Mouse (Mus musculus): ENCODE measurements around the gene Xrcc2. TPM values are rescaled to one million over a fixed set of nuclear protein-coding genes. Genes with fewer than 3 reads are reported as not detected.
"Not testable (repeated sequence)": the region's sequence is repeated elsewhere in the genome, so short reads cannot be mapped to it uniquely, and the experiment has no call there.

Xrcc2 gene
- polyA plus RNA-seq, 1 experiment from 2014 or later = 18.0 TPM

DNA sequence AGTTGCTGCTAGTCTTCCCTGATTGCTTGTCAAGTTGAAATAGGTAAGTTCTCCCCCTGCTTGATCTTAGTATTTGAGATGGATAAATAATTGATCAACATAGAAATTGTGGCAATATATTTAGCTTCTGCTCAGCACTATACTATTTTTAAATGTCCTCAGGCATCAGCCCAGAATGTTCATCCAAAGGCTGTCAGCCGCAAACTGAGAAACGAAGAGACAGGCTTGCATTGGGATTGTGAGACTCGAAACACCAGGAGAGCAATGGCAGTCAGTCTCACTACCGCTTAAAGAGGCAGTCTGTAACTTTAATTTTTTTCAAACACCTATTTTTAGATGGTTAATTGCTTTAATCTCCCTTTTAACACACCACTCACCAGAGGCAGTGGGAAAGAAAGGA lies 13.8 kb upstream of the Xrcc2 start:
- Histone ChIP-seq H3K9me3 (no peaks in the 10 kb centered on the region), H3K27ac (replicated peaks) (no peak overlapping the region), H3K36me3 (replicated peaks) (no peaks in the 10 kb centered on the region), H3K4me1 (no peaks in the 10 kb centered on the region), H3K27me3 (replicated peaks; ENCODE audit: low read depth, poor library complexity, severe bottlenecking) (no peaks in the 10 kb centered on the region), H3K4me3 (no peak overlapping the region)
- DNase-seq (ENCODE audit: low spot score) = no peak
- 91% methylated on average over 4 of the region's 4 CpGs for whole genome bisulfite sequencing

DNA sequence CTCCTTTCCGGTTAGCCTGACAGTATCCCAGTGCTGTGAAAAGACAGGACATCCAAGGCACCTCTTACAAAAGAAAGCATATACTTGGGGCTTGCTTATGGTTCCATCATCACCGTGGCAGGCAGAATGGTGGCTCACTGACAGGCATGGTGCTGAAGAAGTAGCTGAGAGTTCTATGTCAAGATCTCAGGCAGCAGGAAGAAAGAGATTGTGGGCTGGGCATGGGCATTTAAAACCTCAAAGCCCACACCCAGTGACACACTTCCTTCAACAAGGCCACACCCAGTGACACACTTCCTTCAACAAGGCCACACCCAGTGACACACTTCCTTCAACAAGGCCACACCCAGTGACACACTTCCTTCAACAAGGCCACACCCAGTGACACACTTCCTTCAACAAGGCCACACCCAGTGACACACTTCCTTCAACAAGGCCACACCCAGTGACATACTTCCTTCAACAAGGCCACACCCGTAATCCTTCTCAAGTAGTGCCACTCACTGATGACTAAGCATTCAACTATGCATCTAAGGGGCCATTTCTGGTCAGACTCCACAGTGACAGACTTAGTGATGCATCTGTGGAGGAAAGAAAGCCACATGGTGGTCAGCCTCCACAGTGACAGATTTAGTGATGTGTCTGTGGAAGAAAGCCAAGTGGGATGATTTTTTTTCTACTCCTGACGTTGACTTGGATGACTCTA lies 7.5 kb upstream of the Xrcc2 start:
- H3K27ac ChIP-seq (replicated peaks); H3K27me3 ChIP-seq (replicated peaks; ENCODE audit: low read depth, poor library complexity, severe bottlenecking); H3K9me3 ChIP-seq; H3K4me1 ChIP-seq; H3K4me3 ChIP-seq; DNase-seq (ENCODE audit: low spot score); H3K36me3 ChIP-seq (replicated peaks): not testable (repeated sequence)
- 91% methylated on average over 4 of the region's 4 CpGs for WGBS

DNA sequence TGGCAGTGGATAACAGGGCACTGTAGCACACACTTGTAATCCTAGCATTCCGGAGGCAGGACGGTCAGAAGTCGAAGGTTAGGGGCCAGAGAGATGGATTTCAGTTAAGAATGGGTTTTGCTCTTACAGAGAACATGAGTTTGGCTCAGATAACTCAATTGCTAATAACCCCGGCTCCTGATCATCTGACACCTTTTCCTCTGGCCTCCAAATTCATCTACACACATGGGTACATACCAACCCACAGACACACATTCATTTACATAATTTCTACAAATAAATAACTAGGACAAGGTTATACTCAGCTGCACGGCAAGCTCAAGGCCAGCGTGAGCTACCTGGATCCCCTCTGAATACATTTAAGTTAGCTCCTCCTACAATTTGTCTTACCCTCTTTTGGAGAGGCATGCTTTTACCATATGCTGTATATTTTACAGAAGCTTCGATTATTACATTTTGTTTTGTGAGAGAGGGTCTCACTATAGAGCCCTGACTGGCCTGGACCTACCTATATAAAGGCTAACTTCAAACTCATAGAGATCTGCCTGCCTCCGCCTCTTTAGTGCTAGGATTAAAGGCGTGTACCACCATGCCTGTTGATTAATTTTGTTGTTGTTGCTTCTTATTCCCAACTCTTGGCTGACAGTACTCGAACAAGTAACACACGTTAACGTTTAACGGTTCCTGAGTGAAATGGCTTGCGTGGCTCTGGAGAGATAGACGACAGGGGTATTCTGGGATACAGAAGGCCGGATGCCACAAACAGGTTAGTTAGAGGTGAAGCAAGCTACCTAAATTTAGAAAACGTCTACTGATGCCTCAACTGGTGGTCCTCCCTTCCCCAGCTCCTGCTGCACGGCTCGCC lies 691 bp downstream of the Xrcc2 start:
- Histone ChIP-seq H3K4me1 (peaks cover 15% of the 10 kb centered on the region), H3K36me3 (replicated peaks) (peaks cover 38% of the 10 kb centered on the region), H3K9me3 (no peaks in the 10 kb centered on the region), H3K4me3 (peak overlapping the region; percentile 83), H3K27ac (replicated peaks) (peak overlapping the region; percentile 95), H3K27me3 (replicated peaks; ENCODE audit: low read depth, poor library complexity, severe bottlenecking) (no peaks in the 10 kb centered on the region)
- no peak for DNase-seq (ENCODE audit: low spot score)
- 22% methylated on average over 19 of the region's 19 CpGs for WGBS

DNA sequence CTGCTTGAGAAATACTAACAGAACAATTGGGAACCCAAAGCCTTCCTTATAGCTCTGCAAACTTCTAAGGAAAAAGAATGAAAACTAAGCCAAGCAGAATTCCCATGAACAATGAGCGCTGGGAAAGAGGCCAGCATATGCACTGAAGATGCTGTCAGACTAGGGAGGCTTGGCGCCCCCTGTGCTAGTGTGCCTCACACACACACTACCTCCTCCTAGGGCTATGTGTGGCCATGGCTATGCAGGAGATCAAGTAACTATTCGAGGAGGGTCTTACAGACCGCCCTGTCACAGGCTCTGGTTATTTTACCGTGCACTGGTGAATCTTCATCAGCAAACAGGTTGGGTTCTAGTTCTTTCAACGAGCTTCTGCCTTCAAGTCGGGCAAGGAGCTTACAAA lies 7.7 kb downstream of the Xrcc2 start:
- no peaks in the 10 kb centered on the region for H3K4me1 ChIP-seq
- 89% methylated on average over 7 of the region's 7 CpGs for WGBS

DNA sequence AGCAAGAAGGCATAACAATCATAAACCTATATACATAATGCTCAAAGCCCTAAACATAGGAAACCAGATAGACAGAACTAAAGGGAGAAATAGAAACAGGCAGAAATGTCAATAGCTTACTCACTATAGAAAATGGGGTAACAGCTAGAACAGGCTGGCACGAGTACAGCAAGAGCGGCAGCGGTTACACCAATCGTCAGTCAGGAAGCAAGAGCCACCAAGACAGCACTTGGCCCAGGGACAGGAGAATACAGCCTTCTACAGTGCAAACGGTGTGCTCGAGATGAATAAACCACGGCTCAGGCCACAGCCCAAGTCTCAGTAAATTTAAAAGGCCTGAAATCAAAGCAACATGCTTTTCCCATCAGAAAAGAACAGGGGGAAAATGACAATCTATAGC lies 9.4 kb downstream of the Xrcc2 start:
- Histone ChIP-seq H3K36me3 (replicated peaks) (peaks cover 94% of the 10 kb centered on the region), H3K27ac (replicated peaks) (no peak overlapping the region), H3K27me3 (replicated peaks; ENCODE audit: low read depth, poor library complexity, severe bottlenecking) (no peaks in the 10 kb centered on the region), H3K4me3 (no peak overlapping the region), H3K4me1 (no peaks in the 10 kb centered on the region), H3K9me3 (no peaks in the 10 kb centered on the region)
- DNase-seq (ENCODE audit: low spot score) = no peak
- WGBS = 95% methylated on average over 7 of the region's 7 CpGs

More for the DNA sequence above, 7.7 kb downstream of the Xrcc2 start:
- no peak overlapping the region for H3K4me3 ChIP-seq
- H3K9me3 ChIP-seq = no peaks in the 10 kb centered on the region
- peaks cover 94% of the 10 kb centered on the region for H3K36me3 ChIP-seq (replicated peaks)
- no peaks in the 10 kb centered on the region for H3K27me3 ChIP-seq (replicated peaks; ENCODE audit: low read depth, poor library complexity, severe bottlenecking)
- no peak overlapping the region for H3K27ac ChIP-seq (replicated peaks)
- no peak for DNase-seq (ENCODE audit: low spot score)

DNA sequence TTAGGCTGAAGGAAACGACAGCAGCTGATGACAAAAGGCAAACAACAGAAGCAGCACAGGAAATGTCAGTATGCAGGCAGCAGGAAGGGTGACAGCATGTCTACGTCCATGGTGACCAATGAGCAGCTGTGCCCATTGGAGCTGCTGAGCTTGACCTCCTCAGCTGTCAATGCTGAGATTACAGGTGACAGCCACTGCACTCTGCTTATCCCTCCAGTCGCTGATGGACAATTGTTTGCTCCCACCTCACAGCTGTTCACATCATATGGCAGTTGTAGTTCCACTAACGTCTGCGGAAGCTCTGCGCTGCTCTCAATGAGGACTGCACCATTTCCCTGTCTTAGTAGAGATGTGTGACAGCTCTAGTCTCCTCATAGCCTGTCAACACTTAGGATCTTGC lies 9.8 kb downstream of the Xrcc2 start:
- H3K4me1 ChIP-seq = no peaks in the 10 kb centered on the region
- H3K9me3 ChIP-seq = no peaks in the 10 kb centered on the region
- 80% methylated on average over 6 of the region's 6 CpGs for WGBS
- H3K4me3 ChIP-seq = no peak overlapping the region
- peaks cover 97% of the 10 kb centered on the region for H3K36me3 ChIP-seq (replicated peaks)
- DNase-seq (ENCODE audit: low spot score) = no peak
- no peak overlapping the region for H3K27ac ChIP-seq (replicated peaks)
- H3K27me3 ChIP-seq (replicated peaks; ENCODE audit: low read depth, poor library complexity, severe bottlenecking) = no peaks in the 10 kb centered on the region

DNA sequence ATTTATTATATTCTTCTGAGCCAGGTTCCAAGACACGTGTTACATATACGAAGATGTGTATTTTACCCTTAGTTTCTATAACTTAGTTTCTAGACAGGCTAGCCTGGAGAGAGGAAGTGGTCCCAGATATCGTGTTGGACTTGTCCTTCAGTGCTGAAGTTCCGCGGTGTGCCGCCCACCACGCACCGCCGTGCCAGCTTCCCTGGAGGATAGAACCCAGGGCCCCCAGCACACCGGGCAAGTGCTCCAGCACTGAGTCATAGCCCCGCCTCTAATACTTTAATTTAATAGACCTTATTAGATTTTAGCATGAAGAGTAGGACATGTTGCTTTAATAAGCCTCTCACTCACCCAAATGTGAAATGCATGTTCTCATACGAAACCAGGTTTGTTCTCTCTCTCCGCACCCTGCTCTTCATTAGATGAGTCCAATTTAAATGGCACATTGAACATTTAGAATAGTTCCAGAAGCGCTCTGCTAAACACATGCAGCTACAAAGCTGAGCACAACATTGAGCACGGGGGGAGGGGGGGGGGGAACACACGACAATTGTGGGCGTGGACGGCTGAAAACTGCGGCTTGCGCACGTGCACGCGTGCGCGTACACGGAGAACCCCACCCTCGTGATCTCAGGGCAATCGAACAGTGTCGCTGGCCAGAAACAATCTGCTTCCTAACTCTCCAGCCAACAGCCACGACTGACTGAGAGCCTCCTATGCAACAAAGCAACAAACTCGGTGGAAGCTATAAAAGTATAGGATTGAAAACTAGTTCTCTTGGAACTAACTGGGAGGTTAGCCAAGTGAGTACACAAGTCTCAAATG lies 33.7 kb downstream of the Xrcc2 start:
- no peaks in the 10 kb centered on the region for H3K27me3 ChIP-seq (replicated peaks; ENCODE audit: low read depth, poor library complexity, severe bottlenecking)
- H3K36me3 ChIP-seq (replicated peaks) = peaks cover 3% of the 10 kb centered on the region; the same call in 1 of the 2 replicates
- 85% methylated on average over 31 of the region's 31 CpGs for whole genome bisulfite sequencing
- H3K9me3 ChIP-seq = no peaks in the 10 kb centered on the region
- DNase-seq (ENCODE audit: low spot score) = no peak
- no peaks in the 10 kb centered on the region for H3K4me1 ChIP-seq
- no peak overlapping the region for H3K27ac ChIP-seq (replicated peaks)
- no peak overlapping the region for H3K4me3 ChIP-seq

DNA sequence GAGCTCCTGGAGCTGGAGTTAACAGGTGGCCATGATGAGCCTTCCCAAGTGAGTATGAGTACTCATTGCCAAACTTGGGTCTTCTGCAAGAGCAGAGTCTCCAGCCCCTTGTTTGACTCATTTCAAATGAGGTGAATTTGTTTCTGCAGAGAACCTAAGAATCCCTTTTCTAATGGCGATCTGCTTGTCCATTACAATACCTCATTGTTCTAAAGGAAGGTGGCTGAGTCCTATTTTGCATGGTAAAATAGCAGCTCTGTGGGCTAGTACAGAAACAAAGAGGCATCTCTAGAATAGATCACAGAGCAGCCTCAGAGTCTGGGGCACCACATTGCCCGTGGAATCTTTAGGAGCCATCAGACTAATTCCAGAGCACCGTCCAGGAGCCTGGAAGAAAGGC lies 34.6 kb downstream of the Xrcc2 start:
- Histone ChIP-seq H3K4me1 (peaks cover 7% of the 10 kb centered on the region), H3K27ac (replicated peaks) (no peak overlapping the region), H3K27me3 (replicated peaks; ENCODE audit: low read depth, poor library complexity, severe bottlenecking) (no peaks in the 10 kb centered on the region), H3K36me3 (replicated peaks) (peaks cover 3% of the 10 kb centered on the region; the same call in 1 of the 2 replicates), H3K4me3 (no peak overlapping the region), H3K9me3 (no peaks in the 10 kb centered on the region)
- DNase-seq (ENCODE audit: low spot score) = no peak
- WGBS = 55% methylated on average over 3 of the region's 3 CpGs

DNA sequence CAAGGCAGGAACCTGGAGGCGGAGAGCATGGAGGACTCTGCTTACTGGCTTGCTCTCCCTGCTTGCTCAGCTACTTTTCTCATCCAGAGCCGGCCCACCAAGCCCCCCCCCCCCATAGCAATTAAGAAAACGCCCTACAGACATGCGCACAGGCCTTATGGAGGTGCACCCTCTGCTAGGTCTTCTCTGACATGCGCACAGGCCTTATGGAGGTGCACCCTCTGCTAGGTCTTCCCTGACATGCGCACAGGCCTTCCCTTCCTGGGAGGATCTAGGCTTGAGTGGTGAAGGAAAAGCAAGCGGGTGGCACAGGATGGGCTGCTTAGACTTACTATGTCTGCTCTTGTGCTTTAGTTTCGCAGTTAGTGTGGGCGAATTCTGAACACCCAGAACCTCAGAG lies 37.3 kb downstream of the Xrcc2 start:
- 88% methylated on average over 9 of the region's 9 CpGs for WGBS
- Histone ChIP-seq H3K4me3 (no peak overlapping the region), H3K36me3 (replicated peaks) (peaks cover 5% of the 10 kb centered on the region; the same call in 1 of the 2 replicates), H3K9me3 (no peaks in the 10 kb centered on the region), H3K27me3 (replicated peaks; ENCODE audit: low read depth, poor library complexity, severe bottlenecking) (no peaks in the 10 kb centered on the region), H3K27ac (replicated peaks) (no peak overlapping the region), H3K4me1 (peaks cover 15% of the 10 kb centered on the region)
- no peak for DNase-seq (ENCODE audit: low spot score)

DNA sequence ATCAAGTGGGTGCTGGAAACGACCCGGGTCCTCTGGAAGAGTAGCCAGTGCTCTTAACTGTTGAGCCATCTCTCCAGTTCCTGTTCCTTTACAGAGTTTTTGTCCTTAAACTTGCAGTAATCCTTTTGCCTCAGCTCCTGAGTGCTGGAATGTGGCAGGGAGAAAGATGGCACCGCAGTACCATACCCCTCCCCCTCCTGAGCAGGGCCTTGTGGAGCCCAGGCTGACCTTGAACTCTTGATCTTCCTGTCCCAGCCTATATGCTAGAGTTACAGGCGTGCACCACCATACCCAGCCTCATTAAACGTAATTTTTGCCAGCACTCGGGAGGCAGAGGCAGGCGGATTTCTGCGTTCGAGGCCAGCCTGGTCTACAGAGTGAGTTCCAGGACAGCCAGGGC lies 38.9 kb downstream of the Xrcc2 start:
- no peaks in the 10 kb centered on the region for H3K27me3 ChIP-seq (replicated peaks; ENCODE audit: low read depth, poor library complexity, severe bottlenecking)
- no peaks in the 10 kb centered on the region for H3K9me3 ChIP-seq
- peak overlapping the region; percentile 72 for H3K27ac ChIP-seq (replicated peaks)
- H3K4me3 ChIP-seq = no peak overlapping the region; the same call in 1 of the 2 replicates
- H3K36me3 ChIP-seq (replicated peaks) = peaks cover 3% of the 10 kb centered on the region; the same call in 1 of the 2 replicates
- DNase-seq (ENCODE audit: low spot score) = peak; percentile 26
- peaks cover 15% of the 10 kb centered on the region for H3K4me1 ChIP-seq
- WGBS = 68% methylated on average over 9 of the region's 9 CpGs

DNA sequence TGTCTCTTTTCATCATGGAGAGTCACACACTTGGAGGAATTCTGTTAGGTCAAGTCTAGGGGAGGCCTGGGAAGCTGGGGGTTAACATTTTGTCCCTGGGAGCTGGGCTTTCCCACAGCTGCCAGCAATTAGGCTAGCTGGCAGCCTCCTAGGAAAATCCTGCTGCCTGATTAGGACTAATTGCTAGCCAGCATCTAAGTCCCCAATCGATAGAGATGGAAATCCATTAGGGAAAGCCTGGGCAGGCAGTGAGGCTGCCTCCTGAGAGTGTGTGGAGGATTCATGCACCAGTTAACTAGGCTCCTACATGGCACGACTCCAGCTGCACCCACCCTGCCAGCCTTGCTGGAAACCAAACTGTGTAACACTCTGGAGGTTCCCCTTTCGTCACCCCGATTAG lies 39.5 kb downstream of the Xrcc2 start:
- Histone ChIP-seq H3K9me3 (no peaks in the 10 kb centered on the region), H3K27me3 (replicated peaks; ENCODE audit: low read depth, poor library complexity, severe bottlenecking) (no peaks in the 10 kb centered on the region), H3K4me1 (peaks cover 15% of the 10 kb centered on the region), H3K4me3 (peak overlapping the region; percentile 22; the same call in 1 of the 2 replicates), H3K27ac (replicated peaks) (peak overlapping the region; percentile 72), H3K36me3 (replicated peaks) (peaks cover 2% of the 10 kb centered on the region; the same call in 1 of the 2 replicates)
- 30% methylated on average over 4 of the region's 4 CpGs for WGBS
- DNase-seq (ENCODE audit: low spot score) = peak; percentile 77

DNA sequence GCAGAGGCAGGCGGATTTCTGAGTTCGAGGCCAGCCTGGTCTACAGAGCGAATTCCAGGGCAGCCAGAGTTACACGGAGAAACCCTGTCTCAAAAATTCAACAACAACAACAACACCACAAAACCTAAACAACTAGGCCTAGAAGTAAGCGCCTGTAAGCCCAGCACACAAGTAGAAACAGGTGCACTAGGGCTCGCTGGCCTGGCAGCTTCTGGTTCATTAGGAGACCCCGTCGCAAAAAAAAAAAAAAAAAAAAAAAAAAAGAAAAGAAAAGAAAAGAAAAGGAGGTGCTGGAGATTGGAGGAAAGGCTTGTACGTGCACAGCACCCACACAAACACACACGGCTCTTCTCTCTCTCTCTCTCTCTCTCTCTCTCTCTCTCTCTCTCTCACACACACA lies 40.1 kb downstream of the Xrcc2 start:
- Histone ChIP-seq H3K27me3 (replicated peaks; ENCODE audit: low read depth, poor library complexity, severe bottlenecking) (no peaks in the 10 kb centered on the region), H3K27ac (replicated peaks) (0 out of 2 replicates have a peak overlapping the region, but pooled peaks have one; percentile 35), H3K9me3 (no peaks in the 10 kb centered on the region), H3K4me1 (peaks cover 15% of the 10 kb centered on the region), H3K4me3 (no peak overlapping the region), H3K36me3 (replicated peaks) (peaks cover 2% of the 10 kb centered on the region; the same call in 1 of the 2 replicates)
- WGBS = 56% methylated on average over 10 of the region's 10 CpGs
- no peak for DNase-seq (ENCODE audit: low spot score)
